Mouse (Mus musculus): ENCODE data around the gene Foxa2.

- TF ChIP-seq CTCF (IDR thresholded peaks at IDR 0.05; ENCODE audit: insufficient read depth, low read depth, low read length) (no peak), POLR2A (IDR thresholded peaks at IDR 0.05; ENCODE audit: insufficient read depth, low read depth, low read length) (no peak)
These were observed 33.4 kb downstream of the Foxa2 start for GRCm38 (mm10) chr2:148013382-148013781.
